Comparison of ENCODE assay signal across 33 mouse cellular contexts in the genomic region with DNA sequence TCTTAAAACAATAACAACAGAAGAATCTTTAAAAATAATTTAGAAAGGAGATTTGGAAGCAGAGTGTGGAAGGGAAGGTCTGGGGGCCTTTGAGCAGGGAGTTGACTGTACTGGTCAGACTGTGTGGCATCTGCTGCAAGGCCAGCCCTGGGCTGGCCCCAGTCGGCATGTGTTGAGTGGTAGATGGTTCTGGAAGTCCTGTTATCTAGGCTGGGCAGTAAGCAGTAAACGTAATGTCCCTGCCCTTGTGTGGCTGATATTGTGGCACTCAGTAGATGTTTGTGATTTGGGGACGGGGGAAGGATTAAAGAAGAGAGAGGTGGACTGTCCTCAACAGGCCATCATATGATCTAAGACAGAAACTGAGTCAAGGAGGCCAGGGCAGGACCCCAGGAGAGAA. TPM values are rescaled to one million over a fixed set of nuclear protein-coding genes. Genes with fewer than 3 reads are reported as not detected.
DNase-seq lines count a peak whose midpoint lies in the region; ATAC-seq lines count a peak whose summit lies in the region.
"Had no signal": no experiment of that assay in that cellular context is flagged by ENCODE, and none has a peak within 500 bp of the region (broad histone marks: within the 10 kb centered on the region; RNA-seq: fewer than 3 reads in every experiment).

No protein-coding gene starts in this region.

- no peak for DNase-seq in cerebellum, adult 11-12 months
- no peak for DNase-seq in adrenal gland, postnatal 14 days
- DNase-seq in urinary bladder, adult 18-20 months (ENCODE audit: low spot score in 2 of 2) = no peak
- DNase-seq: adrenal gland, adult 2 months; adrenal gland, postnatal 25 days; B cell, adult 2 months; cerebellum, adult 18-20 months; cerebellum, adult 9-10 months; cerebellum, postnatal 14 days; gastrocnemius, postnatal 10 days; gastrocnemius, postnatal 36 days; heart, adult 2 months had no signal

- H3K27me3 ChIP-seq in liver, embryonic 12.5 days (replicated peaks) = no peaks in the 10 kb centered on the region
- no peaks in the 10 kb centered on the region for H3K27me3 ChIP-seq in liver, embryonic 15.5 days
- H3K27me3 ChIP-seq: CH12.LX; embryonic facial prominence, embryonic 13.5 days; forebrain, embryonic 13.5 days; hindbrain, embryonic 12.5 days; hindbrain, embryonic 15.5 days had no signal

- ATAC-seq in erythroblast, adult 5-6 weeks (replicated peaks; ENCODE audit: low FRiP score, poor library complexity, severe bottlenecking) = 0 out of 2 replicates have a peak, but pooled peaks have one; percentile 16
- peak; percentile 10; the same call in 1 of the 2 replicates for ATAC-seq in liver, embryonic 12.5 days
- ATAC-seq in liver, embryonic 15.5 days (ENCODE audit: insufficient read depth) = no peak
- ATAC-seq in megakaryocyte-erythroid progenitor cell, adult 5-6 weeks (replicated peaks; ENCODE audit: low FRiP score, low TSS enrichment, poor library complexity, severe bottlenecking) = 0 out of 2 replicates have a peak, but pooled peaks have one; percentile 28
- ATAC-seq: forebrain, embryonic 13.5 days; forebrain, embryonic 16.5 days had no signal

- peaks cover 45% of the 10 kb centered on the region for H3K4me1 ChIP-seq in liver, embryonic 12.5 days
- peaks cover 49% of the 10 kb centered on the region for H3K4me1 ChIP-seq in liver, embryonic 15.5 days (replicated peaks)

- H3K4me3 ChIP-seq in liver, embryonic 12.5 days = no peak overlapping the region
- H3K4me3 ChIP-seq in liver, embryonic 15.5 days (replicated peaks) = no peak overlapping the region
- H3K4me3 ChIP-seq: embryonic facial prominence, embryonic 10.5 days; embryonic facial prominence, embryonic 13.5 days; forebrain, embryonic 10.5 days; forebrain, embryonic 13.5 days; heart, adult 2 months; hindbrain, embryonic 12.5 days; hindbrain, embryonic 15.5 days had no signal

- peak overlapping the region; percentile 8; the same call in 1 of the 2 replicates for H3K9ac ChIP-seq in liver, embryonic 12.5 days
- H3K9ac ChIP-seq in liver, embryonic 15.5 days = no peak overlapping the region
- H3K9ac ChIP-seq: embryonic facial prominence, embryonic 13.5 days; forebrain, embryonic 13.5 days; hindbrain, embryonic 12.5 days; hindbrain, embryonic 15.5 days had no signal

- no peak overlapping the region for H3K27ac ChIP-seq in liver, embryonic 12.5 days
- H3K27ac ChIP-seq in liver, embryonic 15.5 days (replicated peaks) = no peak overlapping the region
- H3K27ac ChIP-seq: embryonic facial prominence, embryonic 10.5 days; embryonic facial prominence, embryonic 13.5 days; forebrain, embryonic 10.5 days; forebrain, embryonic 13.5 days; heart, adult 2 months; hindbrain, embryonic 12.5 days; hindbrain, embryonic 15.5 days had no signal

- H3K4me2 ChIP-seq in liver, embryonic 12.5 days = peak overlapping the region; percentile 31
- H3K4me2 ChIP-seq in liver, embryonic 15.5 days = peak overlapping the region; percentile 11; the same call in 1 of the 2 replicates
- H3K4me2 ChIP-seq: embryonic facial prominence, embryonic 13.5 days; forebrain, embryonic 13.5 days; heart, embryonic 11.5 days; hindbrain, embryonic 12.5 days; hindbrain, embryonic 15.5 days had no signal

- peaks cover 5% of the 10 kb centered on the region; the same call in 1 of the 2 replicates for H3K36me3 ChIP-seq in liver, embryonic 12.5 days
- no peaks in the 10 kb centered on the region for H3K36me3 ChIP-seq in liver, embryonic 15.5 days (replicated peaks)
- H3K36me3 ChIP-seq: hindbrain, embryonic 12.5 days; hindbrain, embryonic 15.5 days had no signal

- H3K9me3 ChIP-seq in liver, embryonic 12.5 days (replicated peaks) = no peaks in the 10 kb centered on the region
- H3K9me3 ChIP-seq in liver, embryonic 15.5 days (replicated peaks) = no peaks in the 10 kb centered on the region
- H3K9me3 ChIP-seq: embryonic facial prominence, embryonic 10.5 days; embryonic facial prominence, embryonic 13.5 days; forebrain, embryonic 10.5 days; forebrain, embryonic 13.5 days; G1E; hindbrain, embryonic 12.5 days; hindbrain, embryonic 15.5 days had no signal

- WGBS in liver, embryonic 12.5 days (ENCODE audit: insufficient replicate concordance) = 39% methylated on average over 3 of the region's 3 CpGs
- WGBS in liver, embryonic 15.5 days (ENCODE audit: insufficient replicate concordance) = 33% methylated on average over 3 of the region's 3 CpGs

RNA-seq across cellular contexts. Expression of gene Nfkbib, which starts 3.0 kb away (rescaled TPM):
- 2.9 and 3.8 TPM in 2 replicates for total RNA-seq in erythroblast, adult 5-6 weeks (2015; ENCODE audit: low replicate concordance)
- 2.2 and 3.6 TPM in 2 replicates for total RNA-seq in erythroblast, adult 5-6 weeks (2017; ENCODE audit: low replicate concordance)
- 41.6 and 43.1 TPM in 2 replicates for polyA plus RNA-seq in liver, embryonic 12.5 days (2016; fragmentation: Nextera tagmentation; extraction: Ambion mirVana)
- 29.4 and 33.3 TPM in 2 replicates for polyA plus RNA-seq in liver, embryonic 15.5 days (2015; fragmentation: Nextera tagmentation; extraction: Ambion mirVana)
- total RNA-seq in megakaryocyte-erythroid progenitor cell, adult 5-6 weeks (2014; fragmentation: Nextera tagmentation) = 34.3 and 39.7 TPM in 2 replicates
- 10.3 and 12.8 TPM in 2 replicates for total RNA-seq in megakaryocyte-erythroid progenitor cell, adult 5-6 weeks (2017)
- total RNA-seq in adrenal gland, postnatal 14 days (2021) = 38.5 and 43.0 TPM in 2 replicates

RNA-seq across cellular contexts. Expression of gene Sirt2, which starts 3.8 kb away (rescaled TPM):
- total RNA-seq in erythroblast, adult 5-6 weeks (2015; ENCODE audit: low replicate concordance) = 18.3 and 21.5 TPM in 2 replicates
- 6.0 and 9.8 TPM in 2 replicates for total RNA-seq in erythroblast, adult 5-6 weeks (2017; ENCODE audit: low replicate concordance)
- 28.5 and 29.0 TPM in 2 replicates for polyA plus RNA-seq in liver, embryonic 12.5 days (2016; fragmentation: Nextera tagmentation; extraction: Ambion mirVana)
- polyA plus RNA-seq in liver, embryonic 15.5 days (2015; fragmentation: Nextera tagmentation; extraction: Ambion mirVana) = 25.9 and 26.0 TPM in 2 replicates
- 85.8 and 107 TPM in 2 replicates for total RNA-seq in megakaryocyte-erythroid progenitor cell, adult 5-6 weeks (2014; fragmentation: Nextera tagmentation)
- 41.4 and 49.7 TPM in 2 replicates for total RNA-seq in megakaryocyte-erythroid progenitor cell, adult 5-6 weeks (2017)
- total RNA-seq in adrenal gland, postnatal 14 days (2021) = 66.5 and 78.3 TPM in 2 replicates

RNA-seq across cellular contexts. Expression of gene Ccer2, which starts 14.3 kb away (rescaled TPM):
- not detected in 2 replicates for total RNA-seq in erythroblast, adult 5-6 weeks (2015; ENCODE audit: low replicate concordance)
- total RNA-seq in erythroblast, adult 5-6 weeks (2017; ENCODE audit: low replicate concordance) = not detected in 2 replicates
- not detected in 2 replicates for polyA plus RNA-seq in liver, embryonic 12.5 days (2016; fragmentation: Nextera tagmentation; extraction: Ambion mirVana)
- not detected in 2 replicates for polyA plus RNA-seq in liver, embryonic 15.5 days (2015; fragmentation: Nextera tagmentation; extraction: Ambion mirVana)
- not detected in 2 replicates for total RNA-seq in megakaryocyte-erythroid progenitor cell, adult 5-6 weeks (2014; fragmentation: Nextera tagmentation)
- not detected in 2 replicates for total RNA-seq in megakaryocyte-erythroid progenitor cell, adult 5-6 weeks (2017)
- not detected in 2 replicates for total RNA-seq in adrenal gland, postnatal 14 days (2021)
- total RNA-seq: adrenal gland, adult 2 months; adrenal gland, postnatal 25 days; G1E; gastrocnemius, adult 18-20 months; gastrocnemius, postnatal 10 days; gastrocnemius, postnatal 36 days; granulocyte monocyte progenitor cell, adult 5-6 weeks; heart, adult 2 months; heart, postnatal 25 days; hematopoietic stem cell, adult 5-6 weeks had no signal
- polyA plus RNA-seq: adrenal gland, adult 2 months; forebrain, embryonic 10.5 days; forebrain, embryonic 13.5 days; forebrain, embryonic 16.5 days; G1E; heart, adult 2 months; heart, embryonic 11.5 days; heart, embryonic 14.5 days; heart, postnatal 0 days; intestine, embryonic 14.5 days had no signal

RNA-seq across cellular contexts. Expression of gene Rinl, which starts 18.5 kb away (rescaled TPM):
- 21.1 and 25.0 TPM in 2 replicates for total RNA-seq in erythroblast, adult 5-6 weeks (2015; ENCODE audit: low replicate concordance)
- 9.9 and 13.4 TPM in 2 replicates for total RNA-seq in erythroblast, adult 5-6 weeks (2017; ENCODE audit: low replicate concordance)
- 14.5 and 16.1 TPM in 2 replicates for polyA plus RNA-seq in liver, embryonic 12.5 days (2016; fragmentation: Nextera tagmentation; extraction: Ambion mirVana)
- 9.4 and 10.2 TPM in 2 replicates for polyA plus RNA-seq in liver, embryonic 15.5 days (2015; fragmentation: Nextera tagmentation; extraction: Ambion mirVana)
- 21.5 and 26.4 TPM in 2 replicates for total RNA-seq in megakaryocyte-erythroid progenitor cell, adult 5-6 weeks (2014; fragmentation: Nextera tagmentation)
- 17.9 and 24.5 TPM in 2 replicates for total RNA-seq in megakaryocyte-erythroid progenitor cell, adult 5-6 weeks (2017)
- 3.1 and 7.3 TPM in 2 replicates for total RNA-seq in adrenal gland, postnatal 14 days (2021)

RNA-seq across cellular contexts. Expression of gene Sars2, which starts 28.5 kb away (rescaled TPM):
- 0.84 TPM in 1 of 2 replicates, not detected in the other for total RNA-seq in erythroblast, adult 5-6 weeks (2015; ENCODE audit: low replicate concordance)
- 1.8 and 4.3 TPM in 2 replicates for total RNA-seq in erythroblast, adult 5-6 weeks (2017; ENCODE audit: low replicate concordance)
- polyA plus RNA-seq in liver, embryonic 12.5 days (2016; fragmentation: Nextera tagmentation; extraction: Ambion mirVana) = 20.4 and 22.3 TPM in 2 replicates
- 12.2 and 12.4 TPM in 2 replicates for polyA plus RNA-seq in liver, embryonic 15.5 days (2015; fragmentation: Nextera tagmentation; extraction: Ambion mirVana)
- total RNA-seq in megakaryocyte-erythroid progenitor cell, adult 5-6 weeks (2014; fragmentation: Nextera tagmentation) = 24.9 and 32.6 TPM in 2 replicates
- 11.3 and 15.6 TPM in 2 replicates for total RNA-seq in megakaryocyte-erythroid progenitor cell, adult 5-6 weeks (2017)
- 17.6 and 18.9 TPM in 2 replicates for total RNA-seq in adrenal gland, postnatal 14 days (2021)
